Mouse (Mus musculus) macrophage (primary cell): Measurements from ENCODE around the gene Cip2a. TPM values are rescaled to one million over a fixed set of nuclear protein-coding genes. Genes with fewer than 3 reads are reported as not detected.
A peak's percentile ranks its signal among the peaks of the same experiment; 100 is the strongest.

Experiments
- H3K27ac ChIP-seq: fragments of 350-480 bp; formaldehyde crosslinking; 2 replicates; pipeline ENCODE4 v1.9.0; 2021
- H3K36me3 ChIP-seq: fragments of 350-480 bp; formaldehyde crosslinking; 2 replicates; pipeline ENCODE4 v1.9.0; 2021; ENCODE audit errors: inconsistent target
- H3K4me3 ChIP-seq: fragments of 350-480 bp; formaldehyde crosslinking; 2 replicates; pipeline ENCODE4 v1.9.0; 2021; ENCODE audit errors: inconsistent target
- H3K79me2 ChIP-seq: fragments of 350-480 bp; formaldehyde crosslinking; 2 replicates; pipeline ENCODE4 v1.9.0; 2021; ENCODE audit errors: inconsistent target
- WGBS: methylation state at CpG from one replicate; pipeline ENCODE4 v1.1.7; 2026; ENCODE audit warnings: inconsistent platforms; ENCODE audit not compliant: missing documents; 5-methylcytosine and 5-hydroxymethylcytosine counted together
- polyA plus RNA-seq: library from polyadenylated mRNA; stranded (reverse); fragments of 250-400 nt; gene quantifications from 3 replicates; pipeline ENCODE4 v1.2.4, GENCODE M21; 2018; ENCODE audit warnings: inconsistent platforms
- total RNA-seq, 78 experiments: library from RNA; depleted of rRNA; stranded (reverse); fragments of 250-400 nt; gene quantifications; 1 replicate in 9 of 78; 2 replicates in 24 of 78; 3 replicates in 43 of 78; 4 replicates in 2 of 78; pipeline ENCODE4 v1.2.4; 2018; ENCODE audit warnings: inconsistent platforms in 56 of 78

Gene Cip2a
- total RNA-seq (2018; cell fraction: chromatin; rRNA removed): 10 to 100 TPM in 17 of 26 experiments, 1 to 10 TPM in 9; 5.5 to 31.9 (median 11.6) TPM
- 1 to 10 TPM; 1.7 to 4.9 (median 2.9) TPM for total RNA-seq (2018; cell fraction: cytosol; rRNA removed)
- total RNA-seq (2018; cell fraction: nucleus; rRNA removed): 10 to 100 TPM in 6 of 26 experiments, 1 to 10 TPM in 20; 2.8 to 21.9 (median 7.1) TPM
- 1.9 to 7.2 TPM (median 6.2 TPM) in 3 replicates for polyA plus RNA-seq

DNA sequence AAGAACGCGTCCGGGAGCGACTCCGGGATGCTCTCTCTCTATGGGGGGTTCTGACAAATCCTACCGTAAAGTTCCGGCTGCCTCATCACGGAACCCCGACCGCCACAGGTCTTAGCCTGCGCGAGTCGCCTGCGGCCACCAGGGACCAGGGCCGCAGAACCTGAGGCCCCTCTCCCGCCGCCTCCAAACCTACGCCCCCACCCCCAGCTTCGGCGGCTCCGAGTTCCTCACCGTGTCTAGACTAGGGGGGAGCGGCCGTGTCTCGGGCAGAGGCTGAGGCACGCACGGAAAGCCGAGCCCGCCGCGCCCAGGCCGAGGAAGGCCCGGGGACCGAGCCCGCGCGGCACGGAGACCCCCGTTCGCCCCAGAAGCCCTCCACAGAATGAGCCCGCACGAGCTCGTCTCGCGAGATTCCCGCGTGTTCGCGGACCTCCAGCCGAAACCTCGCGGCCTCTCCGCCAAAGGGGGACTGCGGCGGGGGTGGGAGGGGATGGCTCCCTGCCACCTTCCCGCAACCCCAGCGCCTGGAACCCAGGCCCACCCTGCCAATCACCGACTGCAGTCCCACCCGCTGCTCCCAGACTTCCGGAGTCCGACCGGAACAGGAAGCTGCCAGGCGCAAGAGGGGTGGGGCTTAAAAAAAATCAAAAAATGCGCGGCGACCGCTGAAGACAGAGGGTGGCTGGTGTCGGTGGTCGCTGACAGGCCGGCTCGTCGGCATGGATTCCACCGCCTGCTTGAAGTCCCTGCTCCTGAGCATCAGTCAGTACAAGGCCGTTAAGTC lies at the start of gene Cip2a, which contains the start of gene Dzip3:
Gene Cip2a (plus strand): TSS at position 627 of the 784 bp plus-strand sequence.
Gene Dzip3 (minus strand): TSS at position 607 of the 784 bp plus-strand sequence.
- Histone ChIP-seq H3K36me3 (no peaks in the 10 kb centered on the region), H3K79me2 (peaks cover 68% of the 10 kb centered on the region), H3K27ac (peak within 1 kb of the TSS; percentile 62), H3K4me3 (peak within 1 kb of the TSS; percentile 96)
- WGBS: under 1% methylated on average over 74 of the region's 74 CpGs

- WGBS: 93% methylated on average over 2 of the region's 2 CpGs
- no peak overlapping the region for H3K27ac ChIP-seq
- H3K4me3 ChIP-seq: no peak overlapping the region
- H3K36me3 ChIP-seq: no peaks in the 10 kb centered on the region
- no peaks in the 10 kb centered on the region for H3K79me2 ChIP-seq
Measured at GRCm38 (mm10) chr16:48972996-48973395, 21.0 kb upstream of the Cip2a start.

DNA sequence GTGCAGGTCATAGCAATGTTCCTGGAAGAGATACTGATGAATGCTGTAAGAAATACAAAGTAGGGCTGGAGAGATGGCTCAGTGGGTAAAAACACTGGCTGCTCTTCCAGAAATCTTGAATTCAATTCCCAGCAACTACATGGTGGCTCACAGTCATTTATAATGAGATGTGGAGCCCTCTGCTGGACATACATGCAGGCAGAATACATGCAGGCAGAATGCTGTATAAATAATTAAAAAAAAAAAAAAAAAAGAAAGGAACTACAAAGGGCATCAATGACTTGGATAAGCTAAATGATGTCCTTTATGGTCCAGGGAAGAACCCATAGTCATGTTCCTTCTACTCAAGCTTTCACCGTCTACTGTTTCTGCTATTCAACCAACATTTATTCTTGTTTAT lies 20.4 kb upstream of the Cip2a start:
- H3K36me3 ChIP-seq: no peaks in the 10 kb centered on the region
- WGBS: 100% methylated on average over 1 of the region's 1 CpGs
- no peak overlapping the region for H3K27ac ChIP-seq
- no peaks in the 10 kb centered on the region for H3K79me2 ChIP-seq
- no peak overlapping the region for H3K4me3 ChIP-seq

DNA sequence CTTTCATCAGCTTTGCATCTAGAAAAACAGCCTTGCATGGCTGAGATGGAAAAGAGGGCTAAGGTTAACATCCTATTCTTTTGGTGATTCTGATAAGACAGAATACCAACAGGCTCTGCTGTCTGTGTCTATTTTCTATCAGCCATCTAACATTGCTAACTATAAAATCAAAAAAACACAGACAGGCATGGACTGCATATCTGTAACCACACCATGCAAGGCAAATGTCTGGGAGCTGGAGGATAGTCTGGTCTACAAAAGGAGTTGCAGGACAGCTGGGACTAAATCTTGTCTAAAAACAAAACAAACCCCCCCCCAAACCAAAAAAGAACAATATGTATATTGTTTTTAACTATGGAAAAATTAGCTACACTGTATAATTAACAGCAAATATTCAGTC lies 14.0 kb upstream of the Cip2a start:
- Histone ChIP-seq H3K36me3 (no peaks in the 10 kb centered on the region), H3K27ac (no peak overlapping the region), H3K79me2 (no peaks in the 10 kb centered on the region), H3K4me3 (no peak overlapping the region)

GRCm38 (mm10) chr16:48985034-48985627 lies 8.9 kb upstream of the Cip2a start:
- no peaks in the 10 kb centered on the region for H3K36me3 ChIP-seq
- no peak overlapping the region for H3K27ac ChIP-seq
- H3K79me2 ChIP-seq: no peaks in the 10 kb centered on the region
- H3K4me3 ChIP-seq: no peak overlapping the region
- WGBS: 96% methylated on average over 5 of the region's 5 CpGs

- no peaks in the 10 kb centered on the region for H3K36me3 ChIP-seq
- H3K79me2 ChIP-seq: peaks cover 28% of the 10 kb centered on the region
- H3K27ac ChIP-seq: no peak overlapping the region
- no peak overlapping the region for H3K4me3 ChIP-seq
Measured at GRCm38 (mm10) chr16:48989700-48990099, 4.3 kb upstream of the Cip2a start.

GRCm38 (mm10) chr16:48992437-48993230 lies 1.4 kb upstream of the Cip2a start:
- WGBS: 22% methylated on average over 10 of the region's 10 CpGs
- peak overlapping the region; percentile 62 for H3K27ac ChIP-seq
- no peaks in the 10 kb centered on the region for H3K36me3 ChIP-seq
- peak overlapping the region; percentile 96 for H3K4me3 ChIP-seq
- H3K79me2 ChIP-seq: peaks cover 58% of the 10 kb centered on the region

DNA sequence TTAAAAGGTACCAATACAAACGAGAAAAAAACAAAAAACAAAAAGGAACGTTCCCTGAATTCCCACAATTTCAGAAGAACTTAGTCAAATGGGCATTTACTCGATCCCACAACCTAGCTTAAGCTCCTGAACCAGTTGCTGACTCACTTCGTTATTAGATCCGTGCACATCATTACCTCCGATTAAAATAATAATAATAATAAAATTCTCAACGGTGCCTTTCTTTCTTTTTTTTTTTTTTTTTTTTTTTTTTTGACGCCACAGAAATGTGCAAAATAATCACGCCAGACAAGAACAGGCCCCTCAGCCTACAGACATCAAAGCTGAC lies 790 bp upstream of the Cip2a start:
- no peaks in the 10 kb centered on the region for H3K36me3 ChIP-seq
- H3K4me3 ChIP-seq: peak overlapping the region; percentile 96
- peaks cover 63% of the 10 kb centered on the region for H3K79me2 ChIP-seq
- peak overlapping the region; percentile 62 for H3K27ac ChIP-seq
- WGBS: 0% methylated on average over 6 of the region's 9 CpGs

GRCm38 (mm10) chr16:48994343-48994693 lies 333 bp downstream of the Cip2a start:
- Histone ChIP-seq H3K36me3 (no peaks in the 10 kb centered on the region), H3K4me3 (peak overlapping the region; percentile 96), H3K27ac (peak overlapping the region; percentile 62), H3K79me2 (peaks cover 68% of the 10 kb centered on the region)
- 0% methylated on average over 14 of the region's 18 CpGs for WGBS

DNA sequence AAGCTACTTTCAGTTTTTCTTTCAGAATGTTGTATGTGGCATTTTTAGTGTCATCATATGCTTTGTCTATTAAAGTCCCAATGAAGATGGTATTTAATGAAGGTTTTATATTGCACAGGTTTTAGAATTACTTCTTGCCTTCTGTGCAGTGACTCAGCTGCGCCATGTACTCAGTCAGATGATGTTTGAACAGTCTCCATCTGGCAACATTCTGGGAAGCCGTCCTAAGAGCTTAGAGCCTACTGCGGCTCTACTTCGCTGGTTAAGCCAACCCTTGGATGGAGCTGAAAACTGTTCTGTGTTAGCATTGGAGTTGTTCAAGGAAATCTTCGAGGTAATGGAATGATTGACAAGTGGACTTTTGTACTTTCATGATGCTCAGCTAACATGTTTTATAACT lies 10.2 kb downstream of the Cip2a start:
- no peaks in the 10 kb centered on the region for H3K36me3 ChIP-seq
- H3K4me3 ChIP-seq: no peak overlapping the region
- H3K79me2 ChIP-seq: no peaks in the 10 kb centered on the region
- H3K27ac ChIP-seq: no peak overlapping the region
- WGBS: 85% methylated on average over 5 of the region's 5 CpGs

- H3K4me3 ChIP-seq: no peak overlapping the region
- H3K27ac ChIP-seq: no peak overlapping the region
- 68% methylated on average over 5 of the region's 5 CpGs for WGBS
- no peaks in the 10 kb centered on the region for H3K79me2 ChIP-seq
- H3K36me3 ChIP-seq: peaks cover 12% of the 10 kb centered on the region; the same call in 1 of the 2 replicates
Measured at GRCm38 (mm10) chr16:49016620-49017332, 22.8 kb downstream of the Cip2a start.

GRCm38 (mm10) chr16:49035852-49036251 lies 41.9 kb downstream of the Cip2a start:
- no peaks in the 10 kb centered on the region for H3K79me2 ChIP-seq
- no peak overlapping the region for H3K27ac ChIP-seq
- WGBS: 97% methylated on average over 4 of the region's 4 CpGs
- no peaks in the 10 kb centered on the region for H3K36me3 ChIP-seq
- no peak overlapping the region for H3K4me3 ChIP-seq

GRCm38 (mm10) chr16:49037771-49038170 lies 43.8 kb downstream of the Cip2a start:
- 92% methylated on average over 4 of the region's 4 CpGs for WGBS
- Histone ChIP-seq H3K36me3 (no peaks in the 10 kb centered on the region), H3K27ac (no peak overlapping the region), H3K79me2 (no peaks in the 10 kb centered on the region), H3K4me3 (no peak overlapping the region)

DNA sequence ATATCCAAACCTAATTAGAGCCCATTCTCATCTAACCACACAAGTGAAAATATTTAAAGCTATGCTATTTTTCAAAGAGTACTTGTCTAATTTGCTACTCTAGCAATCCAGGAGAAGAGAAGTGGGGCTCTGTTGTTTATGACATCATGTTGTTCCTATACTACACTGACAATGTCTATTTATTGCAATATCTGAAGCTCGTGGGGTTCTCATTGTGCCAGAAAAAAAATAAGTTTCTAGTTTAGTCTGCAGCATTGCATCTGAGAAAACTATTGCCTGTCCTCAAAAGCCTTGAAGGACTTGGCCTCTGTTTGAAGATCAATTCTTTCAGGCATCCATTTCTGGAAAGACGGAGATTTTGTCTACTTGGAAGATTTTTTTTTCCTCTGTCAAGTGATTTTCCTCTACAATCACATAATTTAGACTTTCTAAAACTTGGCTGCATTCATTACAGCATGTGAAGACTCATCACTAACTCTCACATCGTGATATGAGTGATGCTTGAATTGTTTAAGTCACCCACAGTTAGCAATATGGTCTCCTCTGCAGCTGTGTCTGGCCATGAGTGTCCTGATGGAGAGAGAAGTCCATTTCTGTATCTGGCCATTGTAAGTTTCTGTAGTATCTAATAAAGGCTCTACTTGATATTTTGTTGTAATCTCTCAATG lies 46.7 kb downstream of the Cip2a start:
- WGBS: 79% methylated on average over 3 of the region's 3 CpGs
- no peaks in the 10 kb centered on the region for H3K36me3 ChIP-seq
- H3K4me3 ChIP-seq: no peak overlapping the region
- no peaks in the 10 kb centered on the region for H3K79me2 ChIP-seq
- no peak overlapping the region for H3K27ac ChIP-seq
